Mouse (Mus musculus): ENCODE measurements around the gene Tor1aip1. TPM values are rescaled to one million over a fixed set of nuclear protein-coding genes. Genes with fewer than 3 reads are reported as not detected.

The Tor1aip1 gene
- polyA plus RNA-seq, 2 experiments = 27.2 to 45.6 TPM

DNA sequence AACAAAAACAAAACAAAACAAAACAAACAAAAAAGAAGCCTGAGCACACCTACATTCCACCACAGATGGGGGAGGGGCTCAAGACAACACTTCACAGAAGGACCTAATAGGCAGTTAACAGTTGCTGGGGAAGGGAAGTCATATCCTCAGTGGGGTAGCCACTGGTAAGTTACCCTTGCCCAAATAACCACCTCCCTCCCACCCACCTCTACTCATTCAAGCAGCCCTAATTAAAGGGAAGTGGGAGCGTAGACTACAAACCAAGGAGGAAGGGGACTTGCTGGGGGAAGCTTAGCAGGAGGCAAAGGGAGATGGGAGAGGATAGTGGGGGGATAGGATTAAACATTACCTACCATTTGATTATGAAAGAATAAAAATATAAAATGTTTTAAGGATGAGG, 15.9 kb downstream of the Tor1aip1 start:
- TF ChIP-seq POLR2A (IDR thresholded peaks at IDR 0.05; ENCODE audit: borderline replicate concordance, extremely low read depth, insufficient read depth, insufficient read length) = no peak

GRCm38 (mm10) chr1:156019800-156020199, 16.5 kb downstream of the Tor1aip1 start:
- H3K4me2 ChIP-seq (replicated peaks; ENCODE audit: low read depth, low read length, severe bottlenecking) = no peak overlapping the region
- H3K27ac ChIP-seq (replicated peaks; ENCODE audit: low read depth, low read length) = no peak overlapping the region
- no peaks in the 10 kb centered on the region for H3K9me3 ChIP-seq (ENCODE audit: control insufficient read depth, low read length)
- DNase-seq (ENCODE audit: low spot score) = no peak
- no peaks in the 10 kb centered on the region for H3K27me3 ChIP-seq (ENCODE audit: control insufficient read depth, insufficient read depth, low read length)
- peaks cover 68% of the 10 kb centered on the region for H3K36me3 ChIP-seq (ENCODE audit: control insufficient read depth, insufficient read depth, low read length)
- no peak for ATAC-seq (ENCODE audit: low FRiP score, low read depth)
- H3K4me1 ChIP-seq (ENCODE audit: control insufficient read depth, insufficient read depth, low read length) = no peaks in the 10 kb centered on the region
- 82% methylated on average over 1 of the region's 1 CpGs for WGBS
- no peak for TF ChIP-seq POLR2A (IDR thresholded peaks at IDR 0.05; ENCODE audit: borderline replicate concordance, extremely low read depth, insufficient read depth, insufficient read length)
- no peak overlapping the region for H3K4me3 ChIP-seq (replicated peaks; ENCODE audit: low read length)
- no peak overlapping the region for H3K9ac ChIP-seq (ENCODE audit: low read depth, low read length, severe bottlenecking)

More for the DNA sequence above, 15.9 kb downstream of the Tor1aip1 start:
- Histone ChIP-seq H3K9me3 (ENCODE audit: control insufficient read depth, low read length) (no peaks in the 10 kb centered on the region), H3K4me3 (replicated peaks; ENCODE audit: low read length) (no peak overlapping the region), H3K36me3 (ENCODE audit: control insufficient read depth, insufficient read depth, low read length) (peaks cover 65% of the 10 kb centered on the region), H3K4me1 (ENCODE audit: control insufficient read depth, insufficient read depth, low read length) (no peaks in the 10 kb centered on the region), H3K27me3 (ENCODE audit: control insufficient read depth, insufficient read depth, low read length) (no peaks in the 10 kb centered on the region), H3K4me2 (replicated peaks; ENCODE audit: low read depth, low read length, severe bottlenecking) (no peak overlapping the region), H3K27ac (replicated peaks; ENCODE audit: low read depth, low read length) (no peak overlapping the region), H3K9ac (ENCODE audit: low read depth, low read length, severe bottlenecking) (no peak overlapping the region)
- ATAC-seq (ENCODE audit: low FRiP score, low read depth) = no peak
- WGBS = 67% methylated on average over 1 of the region's 1 CpGs
- no peak for DNase-seq (ENCODE audit: low spot score)

GRCm38 (mm10) chr1:156009003-156009402, 27.3 kb downstream of the Tor1aip1 start:
- H3K9me3 ChIP-seq (ENCODE audit: control insufficient read depth, low read length) = no peaks in the 10 kb centered on the region
- ATAC-seq (ENCODE audit: low FRiP score, low read depth) = no peak
- TF ChIP-seq POLR2A (IDR thresholded peaks at IDR 0.05; ENCODE audit: borderline replicate concordance, extremely low read depth, insufficient read depth, insufficient read length) = no peak

GRCm38 (mm10) chr1:156005906-156006305, 30.4 kb downstream of the Tor1aip1 start:
- no peak overlapping the region for H3K27ac ChIP-seq (replicated peaks; ENCODE audit: low read depth, low read length)
- no peak overlapping the region for H3K4me2 ChIP-seq (replicated peaks; ENCODE audit: low read depth, low read length, severe bottlenecking)
- ATAC-seq (ENCODE audit: low FRiP score, low read depth) = no peak
- H3K9me3 ChIP-seq (ENCODE audit: control insufficient read depth, low read length) = no peaks in the 10 kb centered on the region
- H3K4me1 ChIP-seq (ENCODE audit: control insufficient read depth, insufficient read depth, low read length) = no peaks in the 10 kb centered on the region
- no peak overlapping the region for H3K4me3 ChIP-seq (replicated peaks; ENCODE audit: low read length)
- WGBS = 91% methylated on average over 11 of the region's 11 CpGs
- H3K9ac ChIP-seq (ENCODE audit: low read depth, low read length, severe bottlenecking) = no peak overlapping the region
- TF ChIP-seq POLR2A (IDR thresholded peaks at IDR 0.05; ENCODE audit: borderline replicate concordance, extremely low read depth, insufficient read depth, insufficient read length) = no peak
- peaks cover 46% of the 10 kb centered on the region for H3K36me3 ChIP-seq (ENCODE audit: control insufficient read depth, insufficient read depth, low read length)
- H3K27me3 ChIP-seq (ENCODE audit: control insufficient read depth, insufficient read depth, low read length) = no peaks in the 10 kb centered on the region
- no peak for DNase-seq (ENCODE audit: low spot score)

More at GRCm38 (mm10) chr1:156009003-156009402, 27.3 kb downstream of the Tor1aip1 start:
- Histone ChIP-seq H3K27ac (replicated peaks; ENCODE audit: low read depth, low read length) (no peak overlapping the region), H3K36me3 (ENCODE audit: control insufficient read depth, insufficient read depth, low read length) (peaks cover 55% of the 10 kb centered on the region), H3K4me1 (ENCODE audit: control insufficient read depth, insufficient read depth, low read length) (no peaks in the 10 kb centered on the region), H3K27me3 (ENCODE audit: control insufficient read depth, insufficient read depth, low read length) (no peaks in the 10 kb centered on the region), H3K9ac (ENCODE audit: low read depth, low read length, severe bottlenecking) (no peak overlapping the region), H3K4me3 (replicated peaks; ENCODE audit: low read length) (no peak overlapping the region), H3K4me2 (replicated peaks; ENCODE audit: low read depth, low read length, severe bottlenecking) (no peak overlapping the region)
- 90% methylated on average over 1 of the region's 1 CpGs for WGBS
- DNase-seq (ENCODE audit: low spot score) = no peak

- ATAC-seq (ENCODE audit: low FRiP score, low read depth) (no peak; the same call in 1 of the 2 replicates), DNase-seq (ENCODE audit: low spot score) (no peak)
- H3K4me3 ChIP-seq (replicated peaks; ENCODE audit: low read length) = no peak overlapping the region
- H3K4me2 ChIP-seq (replicated peaks; ENCODE audit: low read depth, low read length, severe bottlenecking) = no peak overlapping the region
- H3K27ac ChIP-seq (replicated peaks; ENCODE audit: low read depth, low read length) = no peak overlapping the region
- peaks cover 38% of the 10 kb centered on the region for H3K36me3 ChIP-seq (ENCODE audit: control insufficient read depth, insufficient read depth, low read length)
- H3K9me3 ChIP-seq (ENCODE audit: control insufficient read depth, low read length) = no peaks in the 10 kb centered on the region
- TF ChIP-seq POLR2A (IDR thresholded peaks at IDR 0.05; ENCODE audit: borderline replicate concordance, extremely low read depth, insufficient read depth, insufficient read length) = no peak
- H3K27me3 ChIP-seq (ENCODE audit: control insufficient read depth, insufficient read depth, low read length) = no peaks in the 10 kb centered on the region
- 91% methylated on average over 7 of the region's 7 CpGs for WGBS
- H3K4me1 ChIP-seq (ENCODE audit: control insufficient read depth, insufficient read depth, low read length) = no peaks in the 10 kb centered on the region
- no peak overlapping the region for H3K9ac ChIP-seq (ENCODE audit: low read depth, low read length, severe bottlenecking)
Observed at GRCm38 (mm10) chr1:156003201-156003935, 32.9 kb downstream of the Tor1aip1 start.

Measured in limb, embryonic 14.5 days (tissue).